Mouse (Mus musculus) left cerebral cortex, postnatal 36 days (tissue): ENCODE measurements around the gene Ncam1. TPM values are rescaled to one million over a fixed set of nuclear protein-coding genes. Genes with fewer than 3 reads are reported as not detected.

Experiments
- DNase-seq, 2 experiments: peaks; one replicate each; pipeline ENCODE4 v3.0.0; 2021 to 2022; ENCODE audit warnings: low spot score in 2 of 2, mixed read lengths in 1 of 2
- intact Hi-C: fragments of 180-260 bp; cut with DNase I; formaldehyde crosslinking; loops from one replicate; pipeline ENCODE4 v1.15.1; 2025
- total RNA-seq, 2 experiments: library from RNA; stranded (reverse); gene quantifications; 2 replicates each; pipeline ENCODE4 v1.2.3; 2021

The Ncam1 gene
- total RNA-seq, 2 experiments from 2014 or later: 279 to 287 TPM

GRCm38 (mm10) chr9:49692791-49693190 lies 105.9 kb downstream of the Ncam1 start:
- intact Hi-C loops: no loop called here
- no peak for DNase-seq

- no peak for DNase-seq
- intact Hi-C loops: no loop called here
Observed at GRCm38 (mm10) chr9:49691344-49691743, 107.4 kb downstream of the Ncam1 start.

- intact Hi-C loops: no loop called here
- DNase-seq: no peak
Observed at GRCm38 (mm10) chr9:49683566-49684273, 115.0 kb downstream of the Ncam1 start.

- intact Hi-C loops: no loop called here
- DNase-seq: no peak
Observed at GRCm38 (mm10) chr9:49681848-49682469, 116.8 kb downstream of the Ncam1 start.

- DNase-seq: no peak
- intact Hi-C loops: no loop called here
Observed at GRCm38 (mm10) chr9:49679270-49679669, 119.5 kb downstream of the Ncam1 start.

GRCm38 (mm10) chr9:49675696-49676465 lies 122.8 kb downstream of the Ncam1 start:
- intact Hi-C loops: no loop called here
- DNase-seq: no peak

- intact Hi-C loops: no loop called here
- no peak for DNase-seq
Observed at GRCm38 (mm10) chr9:49672646-49673199, 126.0 kb downstream of the Ncam1 start.

GRCm38 (mm10) chr9:49667066-49667465 lies 131.7 kb downstream of the Ncam1 start:
- intact Hi-C loops: no loop called here
- no peak for DNase-seq

- DNase-seq: no peak
- intact Hi-C loops: no loop called here
Observed at GRCm38 (mm10) chr9:49665361-49665760, 133.4 kb downstream of the Ncam1 start.

- intact Hi-C loops: no loop called here
- DNase-seq: no peak
Observed at GRCm38 (mm10) chr9:49663927-49664320, 134.8 kb downstream of the Ncam1 start.

GRCm38 (mm10) chr9:49662958-49663926 lies 135.5 kb downstream of the Ncam1 start:
- intact Hi-C loops: no loop called here
- no peak for DNase-seq

GRCm38 (mm10) chr9:49661480-49661879 lies 137.2 kb downstream of the Ncam1 start:
- no peak for DNase-seq
- intact Hi-C loops: no loop called here

- DNase-seq: no peak
- intact Hi-C loops: no loop called here
Observed at GRCm38 (mm10) chr9:49658381-49658856, 140.3 kb downstream of the Ncam1 start.

GRCm38 (mm10) chr9:49654470-49654869 lies 144.3 kb downstream of the Ncam1 start:
- intact Hi-C loops: no loop called here
- DNase-seq: no peak

- intact Hi-C loops: no loop called here
- no peak for DNase-seq
Observed at GRCm38 (mm10) chr9:49653478-49654245, 145.1 kb downstream of the Ncam1 start.

- intact Hi-C loops: no loop called here
- no peak for DNase-seq
Observed at GRCm38 (mm10) chr9:49644296-49644695, 154.4 kb downstream of the Ncam1 start.

GRCm38 (mm10) chr9:49640764-49641163 lies 158.0 kb downstream of the Ncam1 start:
- no peak for DNase-seq
- intact Hi-C loops: no loop called here

GRCm38 (mm10) chr9:49640142-49640541 lies 158.6 kb downstream of the Ncam1 start:
- DNase-seq: no peak
- intact Hi-C loops: no loop called here
